Mouse (Mus musculus): Measurements from ENCODE around the gene Wnt11.

GRCm38 (mm10) chr7:98887811-98888261, 52.9 kb downstream of the Wnt11 start:
- no peak for TF ChIP-seq POLR2A (IDR thresholded peaks at IDR 0.05; ENCODE audit: low read depth, low read length)
- TF ChIP-seq CTCF (IDR thresholded peaks at IDR 0.05; ENCODE audit: borderline replicate concordance, insufficient read depth, low read length): no peak
